Mouse (Mus musculus) kidney, adult 2 months (tissue): ENCODE measurements around the gene Ubxn10.

Experiments
- CTCF ChIP-seq: fragments of 200-500 bp; conservative IDR thresholded peaks from 2 replicates; pipeline ENCODE4 v1.5.1; 2011; ENCODE audit warnings: low read depth, mild to moderate bottlenecking, control low read depth, low read length, moderate library complexity, mixed read lengths; ENCODE audit not compliant: insufficient read depth, insufficient read length
- POLR2A ChIP-seq: fragments of 200-500 bp; IDR thresholded peaks from one replicate; pipeline ENCODE4 v1.6.1; 2011; ENCODE audit warnings: low read depth, low read length, control low read depth

- TF ChIP-seq POLR2A (no peak), CTCF (peak; percentile 86)
Measured at GRCm38 (mm10) chr4:138708636-138709035, 28.3 kb downstream of the Ubxn10 start.
